13 mouse cellular contexts compared by ENCODE assay signal in genomic region chr17:48418781-48419180, GRCm38 (mm10). TPM values are rescaled to one million over a fixed set of nuclear protein-coding genes. Genes with fewer than 3 reads are reported as not detected.
DNase-seq lines count a peak whose midpoint lies in the region; ATAC-seq and TF ChIP-seq lines count a peak whose summit lies in the region.
"Had no signal": no experiment of that assay in that cellular context is flagged by ENCODE, and none has a peak within 500 bp of the region (broad histone marks: within the 10 kb centered on the region; RNA-seq: fewer than 3 reads in every experiment).

No protein-coding gene starts in this region.

- H3K9me3 ChIP-seq in kidney, postnatal 0 days (replicated peaks; ENCODE audit: low read length) = no peaks in the 10 kb centered on the region
- H3K9me3 ChIP-seq in heart, embryonic 16.5 days (replicated peaks; ENCODE audit: control insufficient read depth, low read length) = no peaks in the 10 kb centered on the region
- H3K9me3 ChIP-seq in liver, postnatal 0 days (ENCODE audit: low read length) = no peaks in the 10 kb centered on the region
- no peaks in the 10 kb centered on the region for H3K9me3 ChIP-seq in hindbrain, embryonic 10.5 days
- H3K9me3 ChIP-seq: limb, embryonic 10.5 days; neural tube, embryonic 15.5 days had no signal

- intact Hi-C loops in gastrocnemius, adult 2 months (cut with DNase I) = loop anchor here (5.0 kb wide), 1 partner anchor 184 kb away; no protein-coding TSS in a partner anchor

- WGBS in kidney, postnatal 0 days = 81% methylated on average over 1 of the region's 1 CpGs
- WGBS in heart, embryonic 16.5 days = 74% methylated on average over 1 of the region's 1 CpGs
- 71% methylated on average over 1 of the region's 1 CpGs for WGBS in liver, postnatal 0 days (ENCODE audit: insufficient replicate concordance)
- WGBS in hindbrain, embryonic 10.5 days = 92% methylated on average over 1 of the region's 1 CpGs

- no peak overlapping the region for H3K4me3 ChIP-seq in gastrocnemius, adult 2 months
- no peak overlapping the region for H3K4me3 ChIP-seq in kidney, postnatal 0 days (replicated peaks; ENCODE audit: low read depth, low read length)
- no peak overlapping the region for H3K4me3 ChIP-seq in heart, embryonic 16.5 days (ENCODE audit: low read length)
- H3K4me3 ChIP-seq in liver, postnatal 0 days (ENCODE audit: low read depth, low read length) = peak overlapping the region; percentile 25; the same call in 1 of the 2 replicates
- H3K4me3 ChIP-seq in hindbrain, embryonic 10.5 days = no peak overlapping the region
- H3K4me3 ChIP-seq: limb, embryonic 10.5 days; neural tube, embryonic 15.5 days had no signal

- H3K36me3 ChIP-seq in kidney, postnatal 0 days (ENCODE audit: insufficient read depth, low read length) = peaks cover 12% of the 10 kb centered on the region; the same call in 1 of the 2 replicates
- peaks cover 62% of the 10 kb centered on the region for H3K36me3 ChIP-seq in heart, embryonic 16.5 days (ENCODE audit: control insufficient read depth, insufficient read depth)
- H3K36me3 ChIP-seq in liver, postnatal 0 days (replicated peaks; ENCODE audit: insufficient read depth, low read length) = peaks cover 35% of the 10 kb centered on the region
- H3K36me3 ChIP-seq in hindbrain, embryonic 10.5 days = peaks cover 57% of the 10 kb centered on the region

- no peak for DNase-seq in gastrocnemius, adult 2 months
- DNase-seq in gastrocnemius, postnatal 10 days = no peak
- DNase-seq in kidney, postnatal 0 days (ENCODE audit: low spot score) = no peak
- no peak for DNase-seq in kidney, adult 8-10 months
- no peak for DNase-seq in liver, postnatal 0 days
- DNase-seq in hindbrain, embryonic 10.5 days (ENCODE audit: low spot score) = no peak
- DNase-seq in left cerebral cortex, adult 9 months (ENCODE audit: low spot score in 2 of 2) = no peak
- DNase-seq: cerebellum, adult 8-10 months; right cerebral cortex, adult 18-20 months had no signal

- H3K27ac ChIP-seq in gastrocnemius, adult 2 months = peak overlapping the region; percentile 13; the same call in 1 of the 2 replicates
- H3K27ac ChIP-seq in kidney, postnatal 0 days = peak overlapping the region; percentile 66
- H3K27ac ChIP-seq in heart, embryonic 16.5 days (ENCODE audit: low read length) = peak overlapping the region; percentile 15
- H3K27ac ChIP-seq in liver, postnatal 0 days (ENCODE audit: low read depth) = peak overlapping the region; percentile 11; the same call in 1 of the 2 replicates
- no peak overlapping the region for H3K27ac ChIP-seq in hindbrain, embryonic 10.5 days
- H3K27ac ChIP-seq: limb, embryonic 10.5 days; neural tube, embryonic 15.5 days had no signal

- no peak overlapping the region for H3K9ac ChIP-seq in kidney, postnatal 0 days (ENCODE audit: low read depth, low read length)
- H3K9ac ChIP-seq in heart, embryonic 16.5 days (ENCODE audit: low read length) = no peak overlapping the region
- H3K9ac ChIP-seq in liver, postnatal 0 days (replicated peaks) = peak overlapping the region; percentile 47; the same call in 1 of the 2 replicates
- H3K9ac ChIP-seq: neural tube, embryonic 15.5 days had no signal

- H3K27me3 ChIP-seq in kidney, postnatal 0 days (ENCODE audit: insufficient read depth, low read length) = no peaks in the 10 kb centered on the region
- no peaks in the 10 kb centered on the region for H3K27me3 ChIP-seq in heart, embryonic 16.5 days (ENCODE audit: control insufficient read depth, insufficient read depth, low read length)
- H3K27me3 ChIP-seq in liver, postnatal 0 days (ENCODE audit: insufficient read depth, low read length) = no peaks in the 10 kb centered on the region
- H3K27me3 ChIP-seq in hindbrain, embryonic 10.5 days (ENCODE audit: insufficient read depth, poor library complexity, severe bottlenecking) = no peaks in the 10 kb centered on the region
- H3K27me3 ChIP-seq: neural tube, embryonic 15.5 days had no signal

- peaks cover 10% of the 10 kb centered on the region for H3K4me1 ChIP-seq in kidney, postnatal 0 days (replicated peaks; ENCODE audit: insufficient read depth, low read length)
- peaks cover 14% of the 10 kb centered on the region for H3K4me1 ChIP-seq in heart, embryonic 16.5 days (ENCODE audit: control insufficient read depth, insufficient read depth, low read length)
- peaks cover 20% of the 10 kb centered on the region for H3K4me1 ChIP-seq in liver, postnatal 0 days (ENCODE audit: insufficient read depth)
- H3K4me1 ChIP-seq in hindbrain, embryonic 10.5 days (replicated peaks) = no peaks in the 10 kb centered on the region
- H3K4me1 ChIP-seq: limb, embryonic 10.5 days; neural tube, embryonic 15.5 days had no signal

- no peak for ATAC-seq in kidney, postnatal 0 days (replicated peaks; ENCODE audit: low FRiP score, low read depth)
- ATAC-seq in heart, embryonic 16.5 days (replicated peaks; ENCODE audit: extremely low read depth, insufficient read depth, low FRiP score) = no peak
- no peak for ATAC-seq in liver, postnatal 0 days

- peak overlapping the region; percentile 31 for H3K4me2 ChIP-seq in kidney, postnatal 0 days (ENCODE audit: low read length)
- no peak overlapping the region for H3K4me2 ChIP-seq in heart, embryonic 16.5 days (ENCODE audit: low read depth, low read length)
- peak overlapping the region; percentile 62 for H3K4me2 ChIP-seq in liver, postnatal 0 days (ENCODE audit: low read depth, low read length)
- H3K4me2 ChIP-seq: neural tube, embryonic 15.5 days had no signal

- TF ChIP-seq EP300 in liver, postnatal 0 days (IDR thresholded peaks at IDR 0.05; ENCODE audit: low read depth) = no peak

- no peak for TF ChIP-seq CTCF in gastrocnemius, adult 2 months (IDR thresholded peaks at IDR 0.05)
- TF ChIP-seq CTCF in kidney, postnatal 0 days (IDR thresholded peaks at IDR 0.05; ENCODE audit: low read depth) = no peak
- no peak for TF ChIP-seq CTCF in liver, postnatal 0 days (IDR thresholded peaks at IDR 0.05; ENCODE audit: low read depth)

RNA-seq across cellular contexts. Expression of gene Oard1, which starts 9.0 kb away (rescaled TPM):
- total RNA-seq in gastrocnemius, adult 2 months (2021) = 10 to 100 TPM; 11.1 to 12.4 TPM
- total RNA-seq in gastrocnemius, postnatal 10 days (2021) = 10 to 100 TPM in 1 of 2 experiments, 1 to 10 TPM in 1; 9.8 to 11.4 TPM
- 77.5 and 82.6 TPM in 2 replicates for polyA plus RNA-seq in kidney, postnatal 0 days (2015; fragmentation: Nextera tagmentation; extraction: Ambion mirVana)
- polyA plus RNA-seq in heart, embryonic 16.5 days (2015; fragmentation: Nextera tagmentation; extraction: Ambion mirVana) = 40.9 and 44.4 TPM in 2 replicates
- 29.7 and 30.1 TPM in 2 replicates for polyA plus RNA-seq in liver, postnatal 0 days (2015; fragmentation: Nextera tagmentation; extraction: Ambion mirVana)
- polyA plus RNA-seq in hindbrain, embryonic 10.5 days (2016; fragmentation: Nextera tagmentation; extraction: Ambion mirVana) = 81.8 and 99.4 TPM in 2 replicates

RNA-seq across cellular contexts. Expression of gene Nfya, which starts 9.1 kb away (rescaled TPM):
- 1 to 10 TPM; 6.1 to 9.4 TPM for total RNA-seq in gastrocnemius, adult 2 months (2021)
- 10 to 100 TPM; 11.3 to 19.2 TPM for total RNA-seq in gastrocnemius, postnatal 10 days (2021)
- polyA plus RNA-seq in kidney, postnatal 0 days (2015; fragmentation: Nextera tagmentation; extraction: Ambion mirVana) = 8.0 and 8.1 TPM in 2 replicates
- polyA plus RNA-seq in heart, embryonic 16.5 days (2015; fragmentation: Nextera tagmentation; extraction: Ambion mirVana) = 9.0 and 10.2 TPM in 2 replicates
- polyA plus RNA-seq in liver, postnatal 0 days (2015; fragmentation: Nextera tagmentation; extraction: Ambion mirVana) = 3.2 and 3.7 TPM in 2 replicates
- 19.2 and 19.5 TPM in 2 replicates for polyA plus RNA-seq in hindbrain, embryonic 10.5 days (2016; fragmentation: Nextera tagmentation; extraction: Ambion mirVana)

RNA-seq across cellular contexts. Expression of gene Apobec2, which starts 13.9 kb away (rescaled TPM):
- 100 to 1,000 TPM; 439 to 602 TPM for total RNA-seq in gastrocnemius, adult 2 months (2021)
- 100 to 1,000 TPM; 515 to 520 TPM for total RNA-seq in gastrocnemius, postnatal 10 days (2021)
- 0.80 and 0.93 TPM in 2 replicates for polyA plus RNA-seq in kidney, postnatal 0 days (2015; fragmentation: Nextera tagmentation; extraction: Ambion mirVana)
- 207 and 218 TPM in 2 replicates for polyA plus RNA-seq in heart, embryonic 16.5 days (2015; fragmentation: Nextera tagmentation; extraction: Ambion mirVana)
- 0.25 and 3.6 TPM in 2 replicates for polyA plus RNA-seq in liver, postnatal 0 days (2015; fragmentation: Nextera tagmentation; extraction: Ambion mirVana)
- 0.98 and 1.4 TPM in 2 replicates for polyA plus RNA-seq in hindbrain, embryonic 10.5 days (2016; fragmentation: Nextera tagmentation; extraction: Ambion mirVana)

RNA-seq across cellular contexts. Expression of gene Tspo2, which starts 32.5 kb away (rescaled TPM):
- not detected for total RNA-seq in gastrocnemius, adult 2 months (2021)
- under 1 TPM in 1 of 2 experiments, not detected in 1; 0.93 TPM for total RNA-seq in gastrocnemius, postnatal 10 days (2021)
- 0.62 and 1.2 TPM in 2 replicates for polyA plus RNA-seq in kidney, postnatal 0 days (2015; fragmentation: Nextera tagmentation; extraction: Ambion mirVana)
- 4.6 and 6.1 TPM in 2 replicates for polyA plus RNA-seq in heart, embryonic 16.5 days (2015; fragmentation: Nextera tagmentation; extraction: Ambion mirVana)
- polyA plus RNA-seq in liver, postnatal 0 days (2015; fragmentation: Nextera tagmentation; extraction: Ambion mirVana) = 61.1 and 65.2 TPM in 2 replicates
- polyA plus RNA-seq in hindbrain, embryonic 10.5 days (2016; fragmentation: Nextera tagmentation; extraction: Ambion mirVana) = 0.26 and 0.96 TPM in 2 replicates
- total RNA-seq: gastrocnemius, adult 8-10 months had no signal
- polyA plus RNA-seq: limb, embryonic 10.5 days had no signal

RNA-seq across cellular contexts. Expression of gene Unc5cl, which starts 35.9 kb away (rescaled TPM):
- not detected for total RNA-seq in gastrocnemius, adult 2 months (2021)
- not detected for total RNA-seq in gastrocnemius, postnatal 10 days (2021)
- polyA plus RNA-seq in kidney, postnatal 0 days (2015; fragmentation: Nextera tagmentation; extraction: Ambion mirVana) = 3.6 and 3.9 TPM in 2 replicates
- polyA plus RNA-seq in heart, embryonic 16.5 days (2015; fragmentation: Nextera tagmentation; extraction: Ambion mirVana) = 0.75 and 2.0 TPM in 2 replicates
- 0.68 and 0.92 TPM in 2 replicates for polyA plus RNA-seq in liver, postnatal 0 days (2015; fragmentation: Nextera tagmentation; extraction: Ambion mirVana)
- 0.07 and 0.56 TPM in 2 replicates for polyA plus RNA-seq in hindbrain, embryonic 10.5 days (2016; fragmentation: Nextera tagmentation; extraction: Ambion mirVana)
- total RNA-seq: gastrocnemius, adult 8-10 months had no signal

Comparison
In these comparisons a context has a peak if more than half of its experiments do, and no peak if none do; other contexts are left out.
1. RNA of gene Apobec2, which starts 13.9 kb away (polyA plus RNA-seq): 207 to 218 TPM in heart, embryonic 16.5 days; 0.98 to 1.4 TPM in hindbrain, embryonic 10.5 days, 0.80 to 0.93 TPM in kidney, postnatal 0 days and 0.25 to 3.6 TPM in liver, postnatal 0 days; every median in the first group is over 10 times any median in the second.